Mouse (Mus musculus) heart, postnatal 0 days (tissue): ENCODE data around the gene Pde11a.

Source experiments
- CTCF ChIP-seq: IDR thresholded peaks from 2 replicates; pipeline ENCODE4 v1.5.1; 2016; ENCODE audit warnings: antibody characterized with exemption, control low read depth, low read depth
- EP300 ChIP-seq: IDR thresholded peaks from 2 replicates; pipeline ENCODE4 v1.6.1; 2016; ENCODE audit warnings: antibody characterized with exemption, low read depth

DNA sequence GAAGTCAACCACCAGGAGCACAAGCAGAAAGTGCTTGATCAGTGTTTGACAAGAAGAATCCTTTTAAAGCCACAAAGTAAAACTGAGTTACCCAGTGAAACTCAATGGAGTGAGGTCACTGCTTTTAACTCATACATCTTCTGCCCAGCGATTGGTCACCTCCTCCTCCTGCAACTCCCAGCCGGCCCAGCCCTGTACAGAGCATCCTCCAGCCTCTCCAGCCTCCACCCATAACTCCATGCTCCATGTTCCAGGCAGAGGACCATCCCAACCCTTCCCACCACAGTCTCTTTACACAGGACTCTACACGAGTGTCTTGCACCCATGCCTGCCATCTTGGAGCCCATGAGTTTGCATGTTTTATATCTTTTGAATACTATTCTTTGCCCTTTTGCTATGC lies 323.9 kb downstream of the Pde11a start:
- TF ChIP-seq CTCF (no peak), EP300 (no peak)
